Mouse (Mus musculus) R1 (cell line): ENCODE measurements around the gene Psmd11.

ENCODE experiments used
- DNase-seq: peaks from one replicate; pipeline ENCODE4 v3.0.0-alpha.2; 2018; ENCODE audit warnings: low read depth, low spot score

Psmd11 gene

GRCm38 (mm10) chr11:80503726-80504452 lies 75.5 kb downstream of the Psmd11 start:
- DNase-seq, result peak; percentile 70

DNA sequence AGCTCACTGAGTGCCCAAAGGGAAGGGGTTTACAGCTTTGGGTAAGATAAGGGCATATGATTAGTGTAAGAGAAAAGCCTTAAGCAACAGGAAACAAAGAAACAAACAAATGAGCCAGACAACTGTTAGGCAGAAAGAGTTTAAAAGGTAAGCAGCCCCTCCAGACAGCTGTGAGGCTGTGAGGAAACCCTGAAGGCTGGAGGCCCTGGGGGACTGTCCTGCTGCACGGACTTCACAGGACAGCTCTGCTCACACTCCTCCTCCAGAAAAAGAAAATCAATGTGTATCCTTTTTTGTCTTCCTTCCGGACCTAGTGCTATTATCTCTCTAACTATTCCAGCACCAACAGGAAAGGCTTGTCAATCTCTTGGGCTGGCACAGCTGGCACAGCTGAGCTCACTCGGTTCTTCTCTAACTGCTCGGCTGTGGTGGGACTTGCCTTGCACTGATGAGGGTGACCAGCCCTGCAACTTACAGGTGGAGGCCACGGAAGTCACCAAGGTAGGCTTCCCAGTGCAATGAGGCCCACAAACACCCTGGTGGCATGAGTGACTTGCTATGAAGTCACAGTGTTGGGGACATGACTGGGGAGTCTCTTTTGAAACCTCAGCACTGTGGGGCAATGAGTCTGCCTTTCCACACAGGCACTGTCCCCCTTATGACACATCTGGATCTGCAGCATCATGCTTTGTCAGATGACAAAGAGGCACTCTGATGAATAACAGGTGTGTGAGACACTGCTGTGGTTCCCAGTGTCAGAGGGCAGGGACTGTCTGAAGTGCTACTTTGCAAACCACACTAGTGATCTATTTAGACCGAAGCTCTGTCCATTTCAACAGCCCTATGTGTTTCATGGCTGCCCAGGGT lies 76.3 kb downstream of the Psmd11 start:
- no peak for DNase-seq

- no peak for DNase-seq
Observed at GRCm38 (mm10) chr11:80505581-80505980, 77.2 kb downstream of the Psmd11 start.

GRCm38 (mm10) chr11:80506483-80506882 lies 78.1 kb downstream of the Psmd11 start:
- no peak for DNase-seq

DNA sequence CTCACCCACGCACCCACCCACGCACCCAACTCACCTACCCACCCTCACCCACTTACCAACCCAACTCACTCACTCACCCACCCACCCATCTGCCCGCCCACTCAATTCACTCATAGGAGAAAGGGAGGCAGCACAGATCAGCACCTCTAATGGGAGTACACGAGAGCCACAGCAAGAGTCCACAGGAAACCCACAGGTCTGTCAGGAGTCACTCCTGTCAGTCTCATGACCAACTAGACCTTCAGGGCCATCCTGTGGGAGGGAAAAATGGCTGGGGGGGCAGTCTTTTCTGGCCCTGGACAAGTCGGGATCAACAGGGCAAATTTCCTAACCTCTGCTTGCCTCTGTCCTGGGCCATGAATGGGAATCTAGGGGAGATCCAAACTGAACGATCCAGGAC lies 79.4 kb downstream of the Psmd11 start:
- DNase-seq, result no peak

DNA sequence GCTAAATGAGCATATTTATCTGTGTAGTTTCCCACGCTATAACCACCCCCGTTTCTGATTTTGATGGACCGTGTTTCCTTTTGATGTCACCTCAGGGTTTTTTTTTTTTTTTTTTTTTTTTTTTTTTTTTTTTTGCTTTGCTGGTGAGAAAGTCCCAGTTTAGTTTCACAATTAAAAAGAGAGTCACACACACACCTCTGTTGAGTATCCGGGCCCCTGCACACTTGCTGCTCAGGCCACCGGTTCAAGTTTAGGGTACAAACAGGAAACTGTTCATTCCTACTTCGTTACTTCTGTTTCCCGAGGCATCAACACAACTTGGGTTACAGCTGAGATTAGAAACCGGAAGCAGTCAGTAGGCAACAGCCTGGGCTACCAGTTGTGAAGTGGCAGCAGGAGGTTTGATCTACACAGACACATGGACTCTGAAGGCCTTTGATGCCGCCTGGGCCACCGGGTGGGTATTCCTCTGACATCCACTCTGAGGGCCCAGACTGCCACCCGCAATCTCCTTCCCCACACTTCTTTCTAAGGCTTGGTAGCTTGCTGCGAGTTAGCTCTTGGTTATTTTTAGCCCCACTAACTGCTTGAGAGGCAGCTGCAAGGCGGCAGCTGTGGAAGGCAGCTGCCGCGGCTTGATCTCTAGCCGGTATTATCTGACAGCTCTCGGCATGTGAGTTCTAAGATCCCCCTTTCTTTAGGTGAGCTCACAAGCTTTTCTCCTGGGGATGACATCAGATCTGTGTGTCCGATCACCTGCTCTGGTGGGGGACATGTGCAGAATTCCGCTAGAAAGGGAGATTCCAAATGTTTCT lies 80.2 kb downstream of the Psmd11 start:
- DNase-seq, result no peak

GRCm38 (mm10) chr11:80509176-80509506 lies 80.7 kb downstream of the Psmd11 start:
- DNase-seq, result no peak

- DNase-seq, result no peak
Observed at GRCm38 (mm10) chr11:80510124-80510523, 81.7 kb downstream of the Psmd11 start.

DNA sequence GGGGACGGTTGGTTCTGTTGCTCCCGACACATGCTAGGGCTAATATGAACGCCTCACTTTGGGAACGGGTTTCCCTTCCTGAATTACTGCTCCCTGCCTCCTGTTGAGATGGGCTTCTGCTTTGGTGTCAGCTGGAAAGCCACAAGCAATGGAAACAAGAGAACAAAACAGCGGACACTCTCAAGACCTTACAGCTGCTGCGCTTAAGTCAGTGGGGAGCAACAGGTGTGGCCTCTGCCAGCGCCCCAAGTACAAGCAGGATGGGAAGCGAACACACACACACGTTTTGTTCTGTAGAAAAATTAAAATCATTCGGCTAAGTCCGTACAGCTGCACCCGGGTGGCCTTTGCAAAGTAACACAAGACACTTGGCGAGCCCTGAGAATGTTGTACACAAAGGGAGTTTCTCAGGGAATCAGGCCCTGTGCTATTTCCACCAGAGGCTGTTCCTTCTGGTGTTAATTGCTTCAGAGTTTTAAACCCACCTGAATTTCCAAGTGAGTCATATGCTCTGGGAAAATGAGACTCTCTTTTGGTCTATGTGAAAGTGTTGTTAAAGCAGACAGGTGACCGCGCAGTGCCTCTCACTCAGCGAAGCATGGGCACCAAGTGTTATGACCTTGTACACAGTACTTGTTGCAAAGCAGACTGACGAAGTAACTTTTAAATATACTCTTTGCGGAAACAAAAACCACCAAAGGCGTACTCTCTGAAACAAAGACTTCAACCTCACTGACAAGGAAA lies 84.1 kb downstream of the Psmd11 start:
- DNase-seq, result no peak

GRCm38 (mm10) chr11:80513796-80514195 lies 85.4 kb downstream of the Psmd11 start:
- no peak for DNase-seq

DNA sequence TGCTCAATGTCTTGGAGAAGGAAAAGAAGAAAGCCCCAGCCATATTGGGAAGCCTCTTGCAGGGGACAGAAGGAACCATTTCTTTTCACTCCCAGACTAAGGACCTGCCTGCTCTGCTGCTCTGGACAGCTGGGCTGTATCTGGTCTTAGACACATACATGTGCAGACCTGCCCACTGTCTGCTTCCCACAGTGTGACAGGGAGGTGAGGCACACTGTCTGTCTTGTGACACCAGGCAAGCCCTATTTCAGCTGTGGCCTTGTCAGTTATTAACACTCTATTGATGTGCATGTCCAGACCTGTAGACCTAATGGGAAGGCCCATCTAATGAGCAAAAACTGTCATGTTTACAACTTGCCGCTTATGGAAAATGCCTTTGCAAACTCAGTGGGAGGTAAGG lies 86.9 kb downstream of the Psmd11 start:
- no peak for DNase-seq

DNA sequence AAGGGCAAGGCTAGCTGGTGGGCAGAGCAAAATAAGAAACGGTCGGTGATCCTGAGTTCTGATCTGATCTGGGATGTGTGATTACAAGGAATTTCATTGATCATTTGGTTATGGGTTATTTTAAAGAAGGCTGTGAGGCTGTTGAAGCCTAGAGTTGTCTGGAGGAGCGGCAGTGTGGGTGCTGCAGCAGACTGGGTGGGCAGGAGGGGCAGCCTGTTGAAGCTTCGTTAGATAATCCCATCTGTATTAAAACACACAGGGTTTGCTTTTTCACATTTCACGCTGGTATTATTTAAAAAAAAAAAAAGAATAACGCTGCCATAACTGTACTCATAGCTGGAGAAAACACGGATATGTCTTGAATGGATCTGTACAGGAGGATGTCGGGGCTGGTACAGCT lies 87.5 kb downstream of the Psmd11 start:
- DNase-seq, result no peak

- peak; percentile 91 for DNase-seq
Observed at GRCm38 (mm10) chr11:80518421-80519367, 90.3 kb downstream of the Psmd11 start.

GRCm38 (mm10) chr11:80521148-80521547 lies 92.7 kb downstream of the Psmd11 start:
- no peak for DNase-seq
